Mouse (Mus musculus) MN1 (cell line): Measurements from ENCODE around the gene Ubxn6.
"Not testable (repeated sequence)": the region's sequence is repeated elsewhere in the genome, so short reads cannot be mapped to it uniquely, and the experiment has no call there.

ENCODE experiments used
- DNase-seq: peaks from one replicate; pipeline ENCODE4 v3.0.0-alpha.2; 2016; ENCODE audit warnings: low spot score

Ubxn6 gene

DNA sequence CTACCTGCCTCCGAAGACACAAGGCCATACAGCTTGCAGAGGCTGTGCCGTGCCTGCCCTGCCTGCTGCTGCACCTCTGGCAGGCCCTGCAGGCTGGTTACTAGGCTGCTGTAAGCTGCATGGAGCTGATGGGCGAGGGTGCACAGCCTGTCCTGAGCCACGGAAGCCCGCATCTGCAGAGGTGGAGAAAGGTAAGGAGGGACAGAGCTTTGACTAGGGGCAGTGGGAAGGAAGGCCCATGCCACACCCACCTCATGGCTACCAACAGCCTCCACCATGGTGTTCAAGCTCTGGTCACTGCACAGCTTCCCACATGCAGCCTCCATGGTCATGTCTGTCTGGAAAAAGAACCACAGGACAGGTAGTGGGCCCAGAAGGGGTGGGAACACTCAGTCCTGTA lies 27.3 kb upstream of the Ubxn6 start:
- DNase-seq, result no peak

- DNase-seq, result no peak
Observed at GRCm38 (mm10) chr17:56100811-56101210, 26.0 kb upstream of the Ubxn6 start.

- DNase-seq, result no peak
Observed at GRCm38 (mm10) chr17:56098711-56099572, 24.1 kb upstream of the Ubxn6 start.

DNA sequence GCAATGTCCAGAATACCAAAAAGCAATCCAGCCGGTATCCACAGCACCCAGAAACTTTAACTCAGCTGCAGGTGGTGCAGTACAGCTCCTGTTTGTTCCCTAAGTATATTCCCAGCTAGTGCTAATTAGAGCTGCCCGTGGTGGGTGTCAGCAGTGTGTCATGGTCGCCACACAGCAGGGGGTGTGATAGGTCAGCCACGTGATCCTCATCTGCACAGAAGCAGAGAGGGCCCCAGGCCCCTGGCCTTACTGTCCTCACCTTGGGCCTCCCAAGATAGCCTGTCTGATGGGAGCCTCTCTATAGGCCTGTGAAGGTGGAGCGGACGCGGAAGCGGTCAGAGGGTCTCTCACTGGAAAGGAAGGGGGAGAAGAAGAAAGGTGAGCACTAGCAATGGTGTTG lies 23.4 kb upstream of the Ubxn6 start:
- no peak for DNase-seq

GRCm38 (mm10) chr17:56096883-56097282 lies 22.1 kb upstream of the Ubxn6 start:
- DNase-seq, result no peak

- DNase-seq, result no peak
Observed at GRCm38 (mm10) chr17:56092794-56093193, 18.0 kb upstream of the Ubxn6 start.

GRCm38 (mm10) chr17:56092312-56092711 lies 17.5 kb upstream of the Ubxn6 start:
- DNase-seq, result no peak

DNA sequence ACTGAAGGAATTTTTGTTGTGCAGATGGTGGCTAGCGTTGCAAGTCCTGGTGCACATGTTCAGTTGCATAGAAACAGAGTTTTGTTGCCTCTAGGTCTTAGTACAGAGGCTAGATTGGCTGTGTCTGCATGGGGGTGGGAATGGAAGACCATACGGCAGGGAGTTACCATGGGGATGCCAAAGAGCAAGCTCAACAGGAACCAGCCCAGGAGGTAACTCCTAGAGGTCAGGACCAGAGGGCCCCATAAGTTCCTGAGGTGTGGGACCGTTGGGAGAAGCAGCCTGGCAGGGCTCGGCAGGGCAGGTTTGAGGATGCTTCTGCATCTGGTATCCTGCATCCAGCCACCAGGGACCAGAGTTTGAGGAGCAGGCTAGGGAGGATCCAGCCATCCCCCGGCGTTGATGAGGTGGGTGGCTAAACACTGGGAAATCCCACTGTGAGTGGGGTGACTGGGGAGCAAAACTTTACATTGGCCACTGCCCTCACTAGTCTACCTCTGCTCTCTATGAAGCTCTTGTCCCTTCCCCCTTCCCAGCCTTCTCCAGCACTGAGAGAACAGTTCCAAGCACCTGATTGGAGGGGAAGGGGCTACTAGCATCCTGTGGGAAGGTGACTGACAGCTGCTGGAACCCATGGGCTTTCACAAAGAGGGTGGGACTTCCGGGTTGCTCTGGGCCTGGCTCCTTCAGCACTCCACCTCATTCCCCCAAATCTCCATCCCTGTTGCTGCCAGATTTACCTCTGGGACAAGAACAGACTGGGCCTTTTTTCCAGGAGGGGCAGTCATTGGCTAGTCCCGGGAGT lies 6.2 kb upstream of the Ubxn6 start:
- peak; percentile 92 for DNase-seq

DNA sequence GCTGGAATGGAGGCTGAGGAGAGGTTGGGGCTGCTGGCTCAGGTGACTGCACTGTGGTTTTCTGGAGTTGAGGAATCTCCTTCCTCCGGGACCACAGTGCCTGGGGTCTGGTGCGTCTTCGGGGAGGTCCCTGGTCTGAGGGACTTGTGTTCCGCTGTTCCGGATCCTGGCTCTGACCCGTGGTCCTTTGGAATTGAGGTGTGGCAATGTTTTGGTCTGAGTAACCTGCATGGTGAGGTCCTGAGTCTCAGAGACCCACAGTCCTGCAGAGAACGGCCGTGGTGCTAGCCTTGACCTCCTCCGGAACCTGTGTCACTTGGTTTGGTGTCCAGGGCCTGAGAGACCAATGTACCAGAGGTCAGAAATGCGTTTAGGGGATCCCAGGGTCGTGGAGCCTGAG lies 5.1 kb upstream of the Ubxn6 start:
- DNase-seq, result no peak

- peak; percentile 100 for DNase-seq
Observed at GRCm38 (mm10) chr17:56078880-56079795, 4.3 kb upstream of the Ubxn6 start, which contains the start of gene Hdgfl2. Gene Hdgfl2, plus strand, starts transcription at chr17:56079634.

DNA sequence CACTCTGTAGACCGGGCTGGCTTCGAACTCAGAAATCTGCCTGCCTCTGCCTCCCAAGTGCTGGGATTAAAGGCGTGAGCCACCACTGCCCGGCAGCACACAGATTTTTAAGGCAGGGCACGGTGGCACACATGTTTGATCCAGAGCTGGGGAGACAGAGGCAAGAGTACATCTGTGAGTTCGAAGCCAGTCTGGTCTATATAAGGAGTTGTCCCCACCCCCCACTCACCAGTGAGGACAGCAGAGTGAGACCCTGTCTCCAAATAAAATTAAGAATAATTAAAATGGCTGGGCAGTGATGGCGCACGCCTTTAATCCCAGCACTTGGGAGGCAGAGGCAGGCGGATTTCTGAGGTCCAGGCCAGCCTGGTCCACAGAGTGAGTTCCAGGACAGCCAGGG lies 3.5 kb upstream of the Ubxn6 start:
- not testable (repeated sequence) for DNase-seq

GRCm38 (mm10) chr17:56077523-56077922 lies 2.7 kb upstream of the Ubxn6 start:
- no peak for DNase-seq

GRCm38 (mm10) chr17:56074097-56074826 lies 566 bp downstream of the Ubxn6 start:
- peak; percentile 92 for DNase-seq

DNA sequence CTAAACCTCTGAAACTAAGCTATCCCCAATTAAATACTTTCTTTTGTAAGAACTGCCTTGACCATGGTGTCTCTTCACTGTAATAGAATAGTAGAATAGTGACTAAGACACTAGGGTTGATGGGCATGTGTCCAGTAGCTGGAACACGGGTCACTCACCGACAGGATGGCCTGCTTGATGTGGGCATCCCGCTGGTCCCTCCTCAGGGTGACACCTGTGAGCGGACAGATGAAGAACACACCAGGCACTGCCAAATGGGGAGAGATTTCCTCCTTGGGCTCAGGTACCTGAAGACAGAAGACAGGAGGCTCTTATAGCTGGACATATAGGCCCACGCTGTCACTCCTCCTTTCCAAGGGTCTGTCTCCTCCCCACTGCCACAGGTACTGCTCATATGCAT lies 2.6 kb downstream of the Ubxn6 start:
- DNase-seq, result no peak

DNA sequence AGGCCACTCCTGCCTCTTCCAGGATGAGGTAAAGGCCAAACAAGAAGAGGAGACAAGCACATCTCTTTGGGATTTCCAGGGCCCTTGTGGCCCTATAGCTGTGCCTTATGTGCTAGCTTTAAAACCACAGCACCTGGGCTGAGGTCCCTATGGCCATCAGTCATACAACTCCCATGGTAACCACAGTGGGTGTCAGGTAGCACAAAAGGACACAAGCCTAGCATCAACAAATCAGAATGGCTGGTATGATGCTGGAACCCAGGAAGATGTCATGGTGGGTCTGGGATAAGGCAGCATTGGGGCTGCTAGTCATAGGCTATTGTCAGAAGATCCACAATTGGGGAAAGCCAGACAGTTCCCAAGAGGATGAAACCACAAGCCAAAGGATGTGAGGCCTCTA lies 3.7 kb downstream of the Ubxn6 start:
- no peak for DNase-seq

DNA sequence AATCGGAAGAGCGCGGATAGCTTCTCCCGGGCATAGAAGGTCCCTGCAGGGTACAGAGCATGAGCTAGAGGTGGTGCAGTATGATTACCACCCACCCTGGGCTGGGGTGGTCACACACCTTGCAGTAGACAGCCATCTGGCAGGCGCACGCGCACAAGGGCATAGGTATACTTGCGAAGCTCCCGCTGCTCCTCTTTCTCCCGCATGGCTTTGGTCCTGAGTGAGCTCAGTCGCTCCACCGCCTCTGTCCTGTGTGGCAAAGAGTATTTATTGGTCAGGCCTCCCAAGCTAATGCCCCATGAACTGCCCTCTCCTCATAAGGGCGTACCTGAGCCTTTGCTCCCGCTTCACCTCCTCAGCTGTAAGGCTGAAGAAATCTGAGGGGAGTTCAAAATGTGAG lies 5.8 kb downstream of the Ubxn6 start:
- DNase-seq, result no peak

- no peak for DNase-seq
Observed at GRCm38 (mm10) chr17:56066451-56066850, 8.4 kb downstream of the Ubxn6 start.

DNA sequence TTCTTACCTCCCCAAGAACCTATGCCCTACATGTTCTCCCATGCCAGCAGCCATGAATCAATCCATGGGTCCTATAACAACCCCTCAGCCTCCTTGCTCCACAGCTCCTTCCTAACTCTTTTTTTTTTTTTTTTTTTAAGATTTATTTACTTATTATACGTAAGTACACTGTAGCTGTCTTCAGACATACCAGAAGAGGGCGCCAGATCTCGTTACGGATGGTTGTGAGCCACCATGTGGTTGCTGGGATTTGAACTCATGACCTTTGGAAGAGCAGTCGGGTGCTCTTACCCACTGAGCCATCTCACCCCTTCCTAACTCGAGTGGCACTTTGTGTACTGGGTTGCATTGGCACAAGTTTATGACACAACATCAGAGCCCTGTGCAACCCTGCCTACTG lies 9.1 kb downstream of the Ubxn6 start:
- not testable (repeated sequence) for DNase-seq

- no peak for DNase-seq
Observed at GRCm38 (mm10) chr17:56062081-56062480, 12.7 kb downstream of the Ubxn6 start.

- DNase-seq, result no peak
Observed at GRCm38 (mm10) chr17:56057381-56058120, 17.3 kb downstream of the Ubxn6 start.
